Mouse (Mus musculus): ENCODE data around the gene Il17rb. TPM values are rescaled to one million over a fixed set of nuclear protein-coding genes. Genes with fewer than 3 reads are reported as not detected.

Il17rb gene
- polyA plus RNA-seq, 1 experiment from 2014 or later, result 1.4 TPM

GRCm38 (mm10) chr14:29980447-29981205, 28.1 kb downstream of the Il17rb start:
- Histone ChIP-seq H3K4me1 (peaks cover 9% of the 10 kb centered on the region), H3K4me2 (replicated peaks) (no peak overlapping the region), H3K27ac (no peak overlapping the region), H3K4me3 (no peak overlapping the region), H3K9ac (no peak overlapping the region), H3K9me3 (0 out of 2 replicates have a peak, but pooled peaks cover 8% of the 10 kb centered on the region), H3K27me3 (replicated peaks) (no peaks in the 10 kb centered on the region), H3K36me3 (peaks cover 65% of the 10 kb centered on the region)
- no peak for ATAC-seq (ENCODE audit: low FRiP score, low read depth)
- 97% methylated on average over 10 of the region's 10 CpGs for WGBS

GRCm38 (mm10) chr14:29978254-29979204, 30.2 kb downstream of the Il17rb start, which contains the start of gene Actr8:
Actr8 (plus strand) TSS chr14:29978337.
- Histone ChIP-seq H3K9ac (peak within 1 kb of the TSS; percentile 86), H3K27ac (peak within 1 kb of the TSS; percentile 58), H3K4me1 (peaks cover 9% of the 10 kb centered on the region), H3K9me3 (0 out of 2 replicates have a peak, but pooled peaks cover 8% of the 10 kb centered on the region), H3K36me3 (peaks cover 62% of the 10 kb centered on the region), H3K27me3 (replicated peaks) (no peaks in the 10 kb centered on the region), H3K4me2 (replicated peaks) (peak within 1 kb of the TSS; percentile 75), H3K4me3 (peak within 1 kb of the TSS; percentile 66)
- 3% methylated on average over 44 of the region's 44 CpGs for WGBS
- peak; percentile 97 for ATAC-seq (ENCODE audit: low FRiP score, low read depth)

DNA sequence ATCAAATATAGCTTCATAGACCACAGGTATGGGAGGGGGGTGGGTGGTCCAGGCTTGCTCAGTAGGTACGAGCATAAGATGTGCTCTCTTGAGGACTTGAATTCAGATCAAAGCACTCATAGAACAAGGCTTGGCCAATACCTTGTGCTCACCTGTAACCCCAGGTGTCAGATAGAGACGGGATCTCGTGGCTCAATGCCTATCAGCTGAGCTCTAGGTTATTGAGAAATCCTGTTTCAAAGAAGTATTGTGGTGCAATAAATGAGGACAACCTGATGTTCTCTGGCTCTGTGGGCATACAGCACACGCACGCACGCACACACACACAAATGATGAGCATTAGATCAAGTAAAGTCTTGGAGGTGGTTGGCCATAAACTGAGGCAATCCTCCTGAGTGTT, 31.8 kb downstream of the Il17rb start:
- H3K36me3 ChIP-seq, result peaks cover 62% of the 10 kb centered on the region
- no peaks in the 10 kb centered on the region for H3K27me3 ChIP-seq (replicated peaks)
- H3K4me1 ChIP-seq, result peaks cover 9% of the 10 kb centered on the region
- 0 out of 2 replicates have a peak, but pooled peaks cover 8% of the 10 kb centered on the region for H3K9me3 ChIP-seq
- ATAC-seq (ENCODE audit: low FRiP score, low read depth), result no peak
- no peak overlapping the region for H3K9ac ChIP-seq
- H3K27ac ChIP-seq, result no peak overlapping the region
- H3K4me2 ChIP-seq (replicated peaks), result no peak overlapping the region
- 97% methylated on average over 6 of the region's 6 CpGs for WGBS
- no peak overlapping the region for H3K4me3 ChIP-seq

DNA sequence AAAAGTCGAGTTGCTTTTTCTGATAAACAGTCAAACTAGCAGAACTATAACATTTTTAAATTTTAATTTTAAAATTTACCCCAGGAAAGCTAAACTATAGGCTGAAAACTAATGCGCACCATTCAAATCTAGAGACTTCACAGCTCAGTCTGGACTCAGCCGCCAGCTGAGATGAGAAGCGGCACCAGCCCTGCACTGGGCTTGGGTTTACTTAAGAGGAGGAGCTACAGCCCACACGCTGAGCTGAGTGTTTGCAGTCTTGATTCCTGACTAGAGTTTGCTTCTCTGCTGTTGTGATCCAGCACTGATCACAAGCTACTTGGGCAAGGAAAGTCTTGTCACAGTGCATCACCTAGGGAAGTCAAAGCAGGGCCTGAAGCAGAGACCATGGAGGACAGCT, 36.7 kb downstream of the Il17rb start:
- no peaks in the 10 kb centered on the region for H3K9me3 ChIP-seq
- H3K27ac ChIP-seq, result no peak overlapping the region
- H3K4me3 ChIP-seq, result no peak overlapping the region
- H3K4me1 ChIP-seq, result peaks cover 11% of the 10 kb centered on the region
- no peaks in the 10 kb centered on the region for H3K27me3 ChIP-seq (replicated peaks)
- peaks cover 58% of the 10 kb centered on the region for H3K36me3 ChIP-seq
- 90% methylated on average over 5 of the region's 5 CpGs for WGBS
- H3K4me2 ChIP-seq (replicated peaks), result no peak overlapping the region
- no peak for ATAC-seq (ENCODE audit: low FRiP score, low read depth)
- H3K9ac ChIP-seq, result no peak overlapping the region

DNA sequence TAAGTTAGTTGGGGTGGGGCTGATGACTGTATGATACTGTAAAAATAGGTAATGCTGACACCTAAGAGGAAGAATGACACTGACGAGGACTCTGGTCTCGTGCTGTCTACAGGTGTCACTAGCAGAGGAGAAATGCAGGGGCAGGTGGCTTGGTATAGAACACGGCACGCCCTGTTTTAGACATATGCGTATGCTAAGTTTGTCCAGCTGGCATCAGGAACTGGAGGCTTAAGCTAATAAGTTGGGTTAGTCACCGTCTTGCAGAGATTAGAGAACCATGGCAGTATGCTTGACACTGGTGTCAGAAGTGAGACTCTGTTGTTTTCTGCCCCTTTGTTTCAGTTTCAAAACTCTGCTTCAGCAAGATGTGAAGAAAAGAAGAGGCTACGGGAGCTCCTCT, 37.2 kb downstream of the Il17rb start:
- H3K9ac ChIP-seq, result no peak overlapping the region
- H3K4me3 ChIP-seq, result no peak overlapping the region
- H3K4me2 ChIP-seq (replicated peaks), result no peak overlapping the region
- ATAC-seq (ENCODE audit: low FRiP score, low read depth), result no peak
- H3K36me3 ChIP-seq, result peaks cover 58% of the 10 kb centered on the region
- H3K27me3 ChIP-seq (replicated peaks), result no peaks in the 10 kb centered on the region
- H3K27ac ChIP-seq, result no peak overlapping the region
- H3K4me1 ChIP-seq, result peaks cover 11% of the 10 kb centered on the region
- WGBS, result 94% methylated on average over 7 of the region's 7 CpGs
- H3K9me3 ChIP-seq, result no peaks in the 10 kb centered on the region

DNA sequence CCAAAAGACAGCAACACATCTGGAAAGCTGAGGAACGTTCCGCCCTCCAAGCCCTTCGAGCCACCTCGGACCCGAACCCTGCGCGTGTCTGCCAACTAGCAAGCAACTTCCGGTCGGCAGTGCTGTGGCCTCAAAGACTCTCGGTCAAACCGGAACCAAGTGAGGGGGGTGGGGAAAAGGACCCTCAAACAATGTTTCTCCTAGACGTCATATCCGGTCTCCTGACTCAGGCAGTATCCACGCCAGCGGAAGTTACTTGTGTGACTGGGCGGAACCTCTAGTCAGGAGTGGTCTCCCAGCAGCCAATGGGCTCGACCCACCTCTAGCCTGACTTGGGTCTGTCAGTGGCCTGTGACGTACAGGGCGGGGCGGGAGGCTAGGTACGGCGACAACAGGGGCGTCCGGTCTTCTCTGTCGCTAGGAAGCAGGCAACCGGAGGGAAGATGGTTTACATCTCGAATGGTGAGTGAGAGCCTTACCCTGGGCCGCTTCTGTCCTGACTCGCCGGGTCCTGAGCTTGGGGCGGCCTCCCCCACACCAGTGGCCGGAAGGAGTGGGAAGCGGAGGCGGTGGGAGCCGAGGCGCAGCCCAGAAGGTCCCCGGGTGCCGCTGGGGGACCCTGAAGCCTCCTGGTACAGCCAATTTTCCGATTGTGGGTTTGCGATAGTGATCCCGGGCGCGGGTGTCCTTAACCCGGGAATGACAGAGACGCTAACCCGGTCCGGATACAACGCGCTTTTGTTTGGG, 40.4 kb downstream of the Il17rb start, which contains the start of gene Selenok:
Gene Selenok (plus strand): TSS at position 234 of the 747 bp plus-strand sequence.
- no peaks in the 10 kb centered on the region for H3K9me3 ChIP-seq
- peak within 1 kb of the TSS; percentile 68 for H3K4me2 ChIP-seq (replicated peaks)
- no peaks in the 10 kb centered on the region for H3K27me3 ChIP-seq (replicated peaks)
- H3K9ac ChIP-seq, result peak within 1 kb of the TSS; percentile 87
- H3K27ac ChIP-seq, result peak within 1 kb of the TSS; percentile 75; the same call in 1 of the 2 replicates
- under 1% methylated on average over 49 of the region's 49 CpGs for WGBS
- H3K36me3 ChIP-seq, result peaks cover 29% of the 10 kb centered on the region
- ATAC-seq (ENCODE audit: low FRiP score, low read depth), result peak; percentile 100
- H3K4me1 ChIP-seq, result peaks cover 11% of the 10 kb centered on the region
- H3K4me3 ChIP-seq, result peak within 1 kb of the TSS; percentile 84

- peak; percentile 17 for ATAC-seq (ENCODE audit: low FRiP score, low read depth)
- no peaks in the 10 kb centered on the region for H3K27me3 ChIP-seq (replicated peaks)
- H3K4me3 ChIP-seq, result peak overlapping the region; percentile 84
- WGBS, result 66% methylated on average over 7 of the region's 7 CpGs
- H3K4me2 ChIP-seq (replicated peaks), result peak overlapping the region; percentile 68
- H3K9me3 ChIP-seq, result no peaks in the 10 kb centered on the region
- no peak overlapping the region for H3K9ac ChIP-seq
- H3K36me3 ChIP-seq, result peaks cover 23% of the 10 kb centered on the region
- peaks cover 11% of the 10 kb centered on the region for H3K4me1 ChIP-seq
- H3K27ac ChIP-seq, result no peak overlapping the region
Measured at GRCm38 (mm10) chr14:29967611-29968010, 41.1 kb downstream of the Il17rb start.

GRCm38 (mm10) chr14:29957393-29957792, 51.3 kb downstream of the Il17rb start:
- no peak for ATAC-seq (ENCODE audit: low FRiP score, low read depth)
- Histone ChIP-seq H3K4me3 (no peak overlapping the region), H3K9ac (no peak overlapping the region), H3K4me2 (replicated peaks) (no peak overlapping the region), H3K4me1 (no peaks in the 10 kb centered on the region), H3K27me3 (replicated peaks) (no peaks in the 10 kb centered on the region), H3K36me3 (no peaks in the 10 kb centered on the region), H3K27ac (no peak overlapping the region), H3K9me3 (no peaks in the 10 kb centered on the region)

DNA sequence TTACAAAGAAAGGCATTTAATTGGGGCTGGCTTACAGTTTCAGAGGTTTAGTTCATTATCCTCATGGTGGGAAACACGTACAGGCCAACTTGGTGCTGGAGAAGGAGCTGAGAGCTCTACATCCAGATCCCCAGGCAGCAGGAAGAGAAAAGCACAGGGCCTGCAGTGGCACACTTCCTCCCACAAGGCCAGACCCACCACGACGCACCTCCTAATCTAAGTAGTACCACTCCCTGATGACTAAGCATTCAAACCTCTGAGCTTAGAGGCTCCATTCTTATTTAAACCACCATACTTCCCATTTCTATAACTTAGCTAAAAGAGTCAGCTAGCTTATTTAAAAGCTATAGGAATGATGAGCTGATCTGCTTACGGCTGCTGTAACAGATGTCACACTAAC, 57.9 kb downstream of the Il17rb start:
- no peak for ATAC-seq (ENCODE audit: low FRiP score, low read depth)
- Histone ChIP-seq H3K27ac (no peak overlapping the region), H3K4me1 (no peaks in the 10 kb centered on the region), H3K9me3 (no peaks in the 10 kb centered on the region), H3K4me2 (replicated peaks) (no peak overlapping the region), H3K4me3 (no peak overlapping the region), H3K27me3 (replicated peaks) (no peaks in the 10 kb centered on the region), H3K9ac (no peak overlapping the region), H3K36me3 (no peaks in the 10 kb centered on the region)
- 83% methylated on average over 4 of the region's 4 CpGs for WGBS

DNA sequence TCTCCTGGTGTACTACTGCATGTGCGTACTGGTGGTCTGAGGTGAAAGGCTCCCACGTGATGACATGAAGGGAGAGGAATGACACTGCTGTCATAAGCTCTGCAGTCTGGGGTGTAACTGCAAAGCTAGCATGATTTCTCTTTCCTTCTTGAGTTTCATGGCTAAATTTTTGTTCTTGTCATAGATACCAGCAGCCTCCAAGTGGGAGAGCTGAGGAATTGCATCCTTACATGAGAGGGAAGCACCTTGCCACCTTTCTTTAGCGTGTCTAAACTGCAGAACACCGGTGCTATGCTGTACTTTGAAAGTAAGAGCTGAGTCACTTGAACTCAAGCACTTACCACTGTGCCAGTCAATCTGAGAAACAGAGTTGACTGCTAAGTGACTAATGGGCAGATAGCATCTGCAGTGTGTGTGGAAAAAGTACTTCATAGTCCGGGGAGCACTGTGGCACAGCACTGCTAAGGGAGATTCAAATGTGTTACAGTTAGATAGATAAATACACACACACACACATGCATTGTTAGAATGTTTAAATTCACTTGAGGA, 61.9 kb downstream of the Il17rb start:
- Histone ChIP-seq H3K4me1 (no peaks in the 10 kb centered on the region), H3K27me3 (replicated peaks) (no peaks in the 10 kb centered on the region), H3K4me2 (replicated peaks) (no peak overlapping the region), H3K4me3 (no peak overlapping the region), H3K36me3 (no peaks in the 10 kb centered on the region), H3K9me3 (no peaks in the 10 kb centered on the region), H3K27ac (no peak overlapping the region), H3K9ac (no peak overlapping the region)
- no peak for ATAC-seq (ENCODE audit: low FRiP score, low read depth)
- 79% methylated on average over 5 of the region's 5 CpGs for WGBS
